Mouse (Mus musculus): ENCODE results near the gene Upf1.
A peak's percentile ranks its signal among the peaks of the same experiment; 100 is the strongest.

DNA sequence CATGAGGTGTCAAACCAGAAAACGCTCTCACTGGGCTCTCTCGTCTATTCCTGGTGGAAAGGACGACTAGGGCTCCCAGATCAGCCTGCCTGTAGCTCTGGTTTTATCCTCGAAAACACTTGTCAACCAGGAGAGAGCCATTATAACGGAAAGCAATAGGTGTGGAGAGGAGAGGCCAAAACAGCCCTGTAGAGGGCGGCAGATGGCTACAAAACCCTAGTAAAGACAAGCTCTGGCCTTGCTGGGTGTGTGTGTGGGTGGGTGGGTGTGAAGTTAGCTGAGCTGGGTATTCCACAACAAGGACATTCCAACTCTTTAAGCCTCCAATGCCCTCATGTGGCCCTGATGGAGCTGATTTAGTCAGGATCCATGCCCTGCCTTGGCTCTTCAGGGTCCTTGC, 9.4 kb downstream of the Upf1 start:
- peak; percentile 56 for TF ChIP-seq CTCF (IDR thresholded peaks at IDR 0.05; ENCODE audit: low read depth, low read length)
- no peak for TF ChIP-seq EP300 (IDR thresholded peaks at IDR 0.05; ENCODE audit: insufficient read depth, low read depth, low read length)
- no peak for TF ChIP-seq POLR2A (IDR thresholded peaks at IDR 0.05; ENCODE audit: insufficient read depth, low read length)

Data from ES-Bruce4 (cell line).